Mouse (Mus musculus) heart, adult 2 months (tissue): ENCODE data around the gene Lingo3. TPM values are rescaled to one million over a fixed set of nuclear protein-coding genes. Genes with fewer than 3 reads are reported as not detected.

ENCODE experiments used
- DNase-seq, 2 experiments: peaks; one replicate each; pipeline ENCODE4 v3.0.0; 2021
- H3K27ac ChIP-seq: fragments of 200-600 bp; 2 replicates; pipeline ENCODE4 v1.8.1; 2022
- H3K27me3 ChIP-seq: fragments of 200-500 bp; 2 replicates; pipeline ENCODE4 v1.6.1; 2012; ENCODE audit warnings: mild to moderate bottlenecking, low read length, inconsistent platforms, mixed read lengths; ENCODE audit not compliant: control insufficient read depth, insufficient read depth
- H3K36me3 ChIP-seq: fragments of 200-500 bp; 2 replicates; pipeline ENCODE4 v1.6.1; 2012; ENCODE audit warnings: low read length, inconsistent platforms; ENCODE audit not compliant: control insufficient read depth, insufficient read depth
- H3K4me1 ChIP-seq: fragments of 200-500 bp; 2 replicates; pipeline ENCODE4 v1.6.1; 2011; ENCODE audit warnings: low read length; ENCODE audit not compliant: control insufficient read depth, insufficient read depth
- H3K4me3 ChIP-seq: fragments of 200-600 bp; 2 replicates; pipeline ENCODE4 v1.8.1; 2022
- H3K79me2 ChIP-seq: fragments of 200-500 bp; replicated peaks from 2 replicates; pipeline ENCODE4 v1.6.1; 2012; ENCODE audit warnings: mild to moderate bottlenecking, inconsistent platforms, low read length, moderate library complexity, mixed read lengths; ENCODE audit not compliant: control insufficient read depth, insufficient read depth
- H3K9ac ChIP-seq: fragments of 200-500 bp; 2 replicates; pipeline ENCODE4 v1.6.1; 2012; ENCODE audit warnings: low read depth, mild to moderate bottlenecking, control low read depth, inconsistent platforms, low read length, mixed read lengths
- CTCF ChIP-seq: fragments of 200-600 bp; IDR thresholded peaks from 2 replicates; pipeline ENCODE4 v1.8.1; 2022; ENCODE audit warnings: antibody characterized with exemption, mild to moderate bottlenecking, moderate library complexity
- EP300 ChIP-seq: fragments of 200-500 bp; IDR thresholded peaks from 2 replicates; pipeline ENCODE4 v1.6.1; 2011; ENCODE audit warnings: low read depth, low read length, control low read depth; ENCODE audit not compliant: insufficient read depth
- POLR2A ChIP-seq: fragments of 200-500 bp; IDR thresholded peaks from 2 replicates; pipeline ENCODE4 v1.6.1; 2011; ENCODE audit warnings: mild to moderate bottlenecking, low read depth, low read length, control low read depth; ENCODE audit not compliant: insufficient read depth
- WGBS: fragments of 180-500 bp; shearing (Covaris S2); methylation state at CpG from one replicate; pipeline ENCODE4 v1.1.7; 2018; 5-methylcytosine and 5-hydroxymethylcytosine counted together
- intact Hi-C: fragments of 180-260 bp; cut with DNase I; formaldehyde crosslinking; loops from one replicate; pipeline ENCODE4 v1.15.1; 2025
- polyA plus RNA-seq: library from polyadenylated mRNA; depleted of rRNA; stranded (reverse); fragments of >200 nt; gene quantifications from 2 replicates; pipeline ENCODE4 v1.2.3, GENCODE M21; 2012
- total RNA-seq, 2 experiments: library from RNA; stranded (reverse); gene quantifications; 2 replicates each; pipeline ENCODE4 v1.2.3; 2021

Lingo3 gene
- total and polyA plus RNA-seq, 3 experiments, result 10.7 to 15.8 (median 12.0) TPM

DNA sequence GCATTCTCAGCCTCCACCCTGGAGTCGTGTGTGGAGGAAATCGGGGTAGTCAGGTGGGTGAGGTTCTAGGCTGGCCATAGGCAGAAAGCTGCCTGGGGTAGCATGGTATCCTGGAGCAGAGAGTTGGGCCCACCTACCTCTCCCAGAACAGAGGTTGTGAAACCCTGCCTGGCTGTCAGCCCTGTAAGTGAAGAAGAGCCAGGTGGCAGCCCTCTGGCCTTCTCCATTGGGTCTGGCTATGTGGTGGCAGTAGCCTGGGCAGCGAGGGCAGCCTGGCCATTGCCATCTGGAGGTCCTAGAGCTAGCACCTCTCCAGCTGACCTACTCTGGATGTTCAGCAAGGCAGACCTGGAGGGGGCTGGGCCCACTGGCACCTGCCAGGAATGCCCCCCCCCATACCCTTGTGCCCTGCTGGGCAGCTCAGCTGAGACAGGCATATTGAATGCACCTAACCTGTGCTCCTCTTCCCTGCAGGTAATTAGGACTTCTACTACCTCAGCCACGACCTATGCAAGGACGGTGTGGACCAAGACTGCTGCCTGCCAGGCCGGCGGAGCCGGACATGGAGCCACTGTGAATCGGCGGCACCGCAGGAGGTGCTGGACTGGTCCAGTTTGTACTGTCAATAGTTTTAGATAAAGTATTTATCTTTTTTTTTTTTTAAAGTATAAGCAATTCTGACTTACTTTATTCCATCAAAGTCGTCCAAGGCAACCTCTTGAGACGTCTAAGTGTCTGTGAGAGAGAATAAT lies 50.6 kb downstream of the Lingo3 start:
- TF ChIP-seq POLR2A (no peak), CTCF (no peak), EP300 (no peak)
- DNase-seq, result no peak
- Histone ChIP-seq H3K4me1 (peaks cover 7% of the 10 kb centered on the region), H3K27ac (no peak overlapping the region), H3K9ac (no peak overlapping the region), H3K27me3 (no peaks in the 10 kb centered on the region), H3K36me3 (no peaks in the 10 kb centered on the region), H3K4me3 (no peak overlapping the region), H3K79me2 (no peaks in the 10 kb centered on the region)
- intact Hi-C loops, result no loop called here
- WGBS, result 92% methylated on average over 13 of the region's 13 CpGs

DNA sequence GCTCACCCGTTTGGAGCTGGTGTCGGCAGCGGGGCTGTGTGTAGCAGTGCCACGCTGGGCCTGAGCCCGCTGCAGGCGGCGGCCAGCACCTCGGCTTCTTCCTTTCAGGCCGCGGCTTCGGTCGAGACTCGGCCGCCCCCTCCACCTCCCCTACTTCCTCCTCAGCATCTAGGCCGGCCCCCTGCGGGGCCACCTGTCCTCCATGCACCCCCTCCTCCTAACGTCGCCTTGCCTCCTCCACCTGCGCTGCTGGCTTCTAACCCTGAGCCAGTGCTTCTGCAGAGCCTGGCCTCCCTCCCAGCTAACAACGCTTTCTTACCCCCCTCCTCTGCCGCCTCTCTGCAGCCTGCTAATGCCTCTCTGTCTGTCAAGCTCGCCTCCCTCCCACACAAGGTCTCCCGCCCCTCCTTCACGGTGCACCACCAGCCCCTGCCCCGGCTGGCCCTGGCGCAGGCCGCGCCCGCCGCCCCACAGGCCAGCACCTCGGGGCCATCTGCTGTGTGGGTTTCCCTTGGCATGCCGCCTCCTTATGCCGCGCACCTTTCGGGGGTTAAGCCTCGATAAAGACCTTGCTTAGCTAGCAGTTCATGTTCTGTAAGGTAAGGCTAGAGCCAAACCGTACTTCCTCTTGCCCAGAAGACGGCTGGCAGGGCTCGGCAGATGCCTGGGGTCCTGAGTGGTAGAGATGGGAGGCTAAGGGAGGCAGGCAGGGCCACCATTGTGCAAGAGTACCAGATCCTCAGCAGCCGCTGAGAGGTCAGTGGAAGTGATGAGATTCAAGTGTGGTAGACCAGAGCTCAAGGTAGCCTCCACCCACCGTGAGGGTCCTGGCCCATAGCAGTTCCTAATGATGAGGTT lies 51.4 kb downstream of the Lingo3 start:
- no peak overlapping the region for H3K9ac ChIP-seq
- no peaks in the 10 kb centered on the region for H3K36me3 ChIP-seq
- 70% methylated on average over 41 of the region's 41 CpGs for WGBS
- peaks cover 7% of the 10 kb centered on the region for H3K4me1 ChIP-seq
- H3K27me3 ChIP-seq, result no peaks in the 10 kb centered on the region
- TF ChIP-seq POLR2A, result no peak
- no peak for TF ChIP-seq CTCF
- no peak for TF ChIP-seq EP300
- DNase-seq, result no peak
- H3K27ac ChIP-seq, result no peak overlapping the region; the same call in 1 of the 2 replicates
- no peaks in the 10 kb centered on the region for H3K79me2 ChIP-seq
- H3K4me3 ChIP-seq, result no peak overlapping the region
- intact Hi-C loops, result no loop called here

DNA sequence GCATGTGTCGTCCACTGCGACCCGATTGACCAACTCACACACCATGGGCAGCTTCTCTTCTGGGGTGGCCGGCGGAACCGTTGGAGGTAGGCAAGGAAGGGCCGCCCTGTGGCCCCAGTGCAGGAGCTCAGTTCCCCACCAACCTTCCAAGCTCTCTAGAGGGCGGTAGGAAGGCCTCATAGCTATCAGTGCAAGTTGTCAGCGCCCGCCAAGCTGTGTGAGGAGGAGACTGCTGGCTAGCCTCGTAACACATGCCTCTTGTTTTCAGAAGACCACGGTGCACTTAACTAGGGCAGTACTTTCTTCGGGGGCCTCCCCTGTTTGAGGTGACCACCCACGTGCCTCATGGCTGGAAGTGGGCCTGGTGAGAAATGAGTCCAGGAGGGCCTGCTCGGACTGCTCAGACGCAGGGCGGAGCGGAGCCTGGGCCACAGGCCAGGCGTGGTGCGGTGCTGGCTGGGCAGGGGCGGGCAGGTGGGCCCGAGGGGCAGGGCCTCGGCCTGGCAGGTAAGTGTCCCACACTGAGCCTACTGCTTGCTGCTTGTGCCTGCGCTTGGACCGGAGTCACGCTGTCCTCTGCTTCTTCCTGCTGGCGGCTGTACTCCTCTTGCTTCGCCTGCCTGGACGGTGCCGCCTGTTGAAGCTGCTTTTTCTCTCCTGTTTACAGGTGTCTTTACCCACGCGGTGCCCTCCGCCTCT lies 52.2 kb downstream of the Lingo3 start:
- peak in 1 of 2 experiments; percentile 45 for DNase-seq
- peak overlapping the region; percentile 15; the same call in 1 of the 2 replicates for H3K9ac ChIP-seq
- intact Hi-C loops, result no loop called here
- H3K27ac ChIP-seq, result peak overlapping the region; percentile 18; the same call in 1 of the 2 replicates
- H3K4me3 ChIP-seq, result no peak overlapping the region
- no peaks in the 10 kb centered on the region for H3K36me3 ChIP-seq
- WGBS, result 56% methylated on average over 33 of the region's 33 CpGs
- TF ChIP-seq EP300 (no peak), CTCF (0 out of 2 replicates have a peak, but pooled peaks have one; percentile 13)
- H3K79me2 ChIP-seq, result no peaks in the 10 kb centered on the region
- no peaks in the 10 kb centered on the region for H3K27me3 ChIP-seq
- peaks cover 3% of the 10 kb centered on the region for H3K4me1 ChIP-seq

DNA sequence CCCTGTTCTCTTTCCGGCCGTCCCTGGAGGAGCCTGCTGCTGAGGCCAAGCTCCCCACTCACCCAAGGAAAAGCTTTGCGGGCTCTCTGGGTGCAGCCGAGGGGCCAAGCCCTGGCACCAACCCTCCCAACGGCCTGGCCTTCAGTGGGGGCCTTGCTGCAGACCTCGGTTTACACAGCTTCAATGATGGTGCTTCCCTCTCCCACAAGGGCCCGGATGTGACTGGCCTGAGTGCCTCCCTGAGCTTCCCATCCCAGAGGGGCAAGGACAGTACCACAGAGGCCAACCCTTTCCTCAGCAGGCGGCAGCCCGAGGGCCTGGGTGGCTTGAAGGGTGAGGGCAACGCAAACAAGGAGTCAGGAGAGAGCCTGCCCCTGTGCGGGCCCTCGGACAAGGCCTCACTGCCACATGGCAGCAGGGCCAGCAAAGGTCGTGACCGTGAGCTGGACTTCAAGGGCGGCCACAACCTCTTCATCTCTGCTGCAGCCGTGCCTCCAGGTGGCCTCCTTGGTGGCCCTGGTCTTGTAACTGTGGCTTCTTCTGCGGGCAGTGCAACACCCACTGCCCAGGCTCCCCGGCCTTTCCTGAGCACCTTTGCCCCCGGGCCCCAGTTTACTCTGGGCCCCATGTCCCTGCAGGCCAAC lies 53.0 kb downstream of the Lingo3 start:
- Histone ChIP-seq H3K4me3 (no peak overlapping the region), H3K4me1 (no peaks in the 10 kb centered on the region; the same call in 1 of the 2 replicates), H3K36me3 (no peaks in the 10 kb centered on the region), H3K27me3 (no peaks in the 10 kb centered on the region), H3K9ac (no peak overlapping the region), H3K27ac (no peak overlapping the region; the same call in 1 of the 2 replicates), H3K79me2 (no peaks in the 10 kb centered on the region)
- WGBS, result 74% methylated on average over 19 of the region's 19 CpGs
- DNase-seq, result no peak
- no peak for TF ChIP-seq EP300
- intact Hi-C loops, result no loop called here

DNA sequence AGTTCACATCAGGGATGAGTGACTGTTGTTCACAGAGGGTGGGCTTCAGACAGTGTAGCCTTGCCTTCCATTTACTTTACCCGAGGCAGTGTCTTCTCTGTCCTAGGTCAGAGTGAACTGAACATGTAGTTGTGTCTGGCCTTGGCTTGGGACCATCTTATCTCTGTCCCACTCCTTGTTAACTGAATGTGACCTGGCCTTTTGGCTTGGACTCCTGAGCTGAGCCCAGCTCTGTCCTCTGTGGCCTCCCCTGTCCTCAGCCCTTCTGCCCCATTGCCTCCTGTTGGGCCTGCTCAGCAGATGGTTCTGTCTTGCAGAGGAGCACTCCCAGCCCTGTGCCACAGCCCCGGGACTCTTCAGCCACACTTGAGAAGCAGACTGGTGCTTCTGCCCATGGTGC lies 56.3 kb downstream of the Lingo3 start:
- Histone ChIP-seq H3K4me1 (no peaks in the 10 kb centered on the region; the same call in 1 of the 2 replicates), H3K4me3 (no peak overlapping the region; the same call in 1 of the 2 replicates), H3K27ac (peak overlapping the region; percentile 78), H3K36me3 (no peaks in the 10 kb centered on the region), H3K27me3 (no peaks in the 10 kb centered on the region), H3K79me2 (no peaks in the 10 kb centered on the region), H3K9ac (peak overlapping the region; percentile 27; the same call in 1 of the 2 replicates)
- peak in 1 of 2 experiments; percentile 70 for DNase-seq
- TF ChIP-seq POLR2A (no peak), EP300 (peak; percentile 85; the same call in 1 of the 2 replicates)
- intact Hi-C loops, result no loop called here
- 47% methylated on average over 2 of the region's 2 CpGs for WGBS
